Mouse (Mus musculus): Measurements from ENCODE around the gene Aak1.

GRCm38 (mm10) chr6:86812919-86813318 lies 36.4 kb upstream of the Aak1 start:
- TF ChIP-seq CTCF (IDR thresholded peaks at IDR 0.05; ENCODE audit: extremely low read depth, insufficient read length, insufficient replicate concordance, low read depth, low read length) (no peak), POLR2A (IDR thresholded peaks at IDR 0.05; ENCODE audit: low read depth, low read length) (no peak)

Measured in small intestine, adult 2 months (tissue).